Mouse (Mus musculus) liver, embryonic 15.5 days (tissue): ENCODE results near the gene Flad1. TPM values are rescaled to one million over a fixed set of nuclear protein-coding genes. Genes with fewer than 3 reads are reported as not detected.

ENCODE experiments used
- ATAC-seq: fragments of 200-750 bp; cut with Nextera tagmentation; 2 replicates; pipeline ENCODE4 v1.8.0; 2017; ENCODE audit warnings: moderate number of reproducible peaks, mild to moderate bottlenecking, moderate library complexity; ENCODE audit not compliant: insufficient read depth
- H3K27ac ChIP-seq: fragments of 300-500 bp; sonication (generic); replicated peaks from 2 replicates; pipeline ENCODE4 v1.5.1; 2015; ENCODE audit warnings: mild to moderate bottlenecking, inconsistent platforms
- H3K27me3 ChIP-seq: fragments of 300-500 bp; sonication (generic); 2 replicates; pipeline ENCODE4 v1.6.1; 2015; ENCODE audit warnings: mild to moderate bottlenecking, inconsistent platforms
- H3K36me3 ChIP-seq: fragments of 300-500 bp; sonication (generic); replicated peaks from 2 replicates; pipeline ENCODE4 v1.6.1; 2015; ENCODE audit warnings: moderate library complexity, mild to moderate bottlenecking, inconsistent platforms
- H3K4me1 ChIP-seq: fragments of 300-500 bp; sonication (generic); replicated peaks from 2 replicates; pipeline ENCODE4 v1.6.1; 2015; ENCODE audit warnings: inconsistent platforms
- H3K4me2 ChIP-seq: fragments of 300-500 bp; sonication (generic); 2 replicates; pipeline ENCODE4 v1.6.1; 2015; ENCODE audit warnings: moderate library complexity, mild to moderate bottlenecking, inconsistent platforms
- H3K4me3 ChIP-seq: fragments of 300-500 bp; sonication (generic); replicated peaks from 2 replicates; pipeline ENCODE4 v1.5.1; 2015; ENCODE audit warnings: mild to moderate bottlenecking, inconsistent platforms
- H3K9ac ChIP-seq: fragments of 300-500 bp; sonication (generic); 2 replicates; pipeline ENCODE4 v1.6.1; 2015; ENCODE audit warnings: moderate library complexity, mild to moderate bottlenecking, inconsistent platforms
- H3K9me3 ChIP-seq: fragments of 300-500 bp; sonication (generic); replicated peaks from 2 replicates; pipeline ENCODE4 v1.6.1; 2016; ENCODE audit warnings: inconsistent platforms
- WGBS: fragments of 180-500 bp; shearing (Covaris S2); methylation state at CpG from one replicate; pipeline ENCODE4 v1.1.7; 2015; ENCODE audit warnings: mixed read lengths; ENCODE audit not compliant: insufficient replicate concordance; 5-methylcytosine and 5-hydroxymethylcytosine counted together
- polyA plus RNA-seq: library from polyadenylated mRNA; unstranded; fragments of >200 nt; fragmentation: Nextera tagmentation; extraction: Ambion mirVana; gene quantifications from 2 replicates; pipeline ENCODE4 v1.2.1, GENCODE M21; 2015

Gene Flad1
- polyA plus RNA-seq, 1 experiment from 2014 or later: 14.3 TPM

GRCm38 (mm10) chr3:89380291-89380690, 31.4 kb downstream of the Flad1 start:
- Histone ChIP-seq H3K9ac (no peak overlapping the region), H3K27ac (no peak overlapping the region), H3K4me2 (no peak overlapping the region), H3K36me3 (peaks cover 21% of the 10 kb centered on the region), H3K27me3 (no peaks in the 10 kb centered on the region), H3K9me3 (no peaks in the 10 kb centered on the region), H3K4me3 (no peak overlapping the region), H3K4me1 (peaks cover 21% of the 10 kb centered on the region)
- ATAC-seq: no peak
- WGBS: 82% methylated on average over 14 of the region's 14 CpGs

DNA sequence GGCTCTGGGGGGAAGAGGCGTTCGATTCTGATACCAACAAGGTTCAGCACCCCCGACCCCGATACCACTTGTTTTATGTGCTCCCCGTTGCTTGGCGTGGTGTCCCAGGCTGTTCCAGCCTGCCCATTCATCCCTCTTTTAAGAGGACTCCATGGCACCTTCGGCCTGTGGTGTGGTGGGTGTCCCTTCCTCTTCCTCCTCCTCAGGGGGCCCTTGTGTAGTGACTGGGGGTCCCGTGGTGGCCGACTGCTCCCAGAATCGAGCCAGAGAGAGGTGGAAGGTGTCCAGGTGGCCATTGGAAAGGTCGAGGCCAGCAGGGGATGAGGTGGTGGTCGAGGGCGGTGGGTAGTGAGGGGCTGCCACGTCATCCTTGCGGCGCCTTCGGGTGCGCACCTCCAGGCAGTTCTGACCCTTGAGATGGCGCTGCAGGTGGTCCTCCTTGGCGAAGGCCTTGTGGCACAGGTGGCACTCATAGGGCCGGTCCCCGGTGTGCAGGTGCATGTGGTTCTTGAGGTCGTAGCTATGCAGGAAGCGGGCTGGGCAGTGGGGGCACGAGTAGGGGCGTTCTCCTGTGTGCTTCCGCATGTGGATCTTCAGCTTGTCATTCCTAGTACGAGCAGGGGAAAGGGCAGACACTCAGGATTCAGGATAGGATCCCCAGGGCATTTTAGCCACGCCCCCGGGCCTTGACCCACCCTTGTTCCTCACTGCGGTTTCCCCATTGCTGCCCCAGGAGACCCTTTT, 32.1 kb downstream of the Flad1 start:
- no peaks in the 10 kb centered on the region for H3K9me3 ChIP-seq
- 70% methylated on average over 31 of the region's 31 CpGs for WGBS
- no peaks in the 10 kb centered on the region for H3K27me3 ChIP-seq
- H3K9ac ChIP-seq: no peak overlapping the region
- H3K36me3 ChIP-seq: peaks cover 21% of the 10 kb centered on the region
- ATAC-seq: no peak
- no peak overlapping the region for H3K27ac ChIP-seq
- H3K4me3 ChIP-seq: no peak overlapping the region
- no peak overlapping the region for H3K4me2 ChIP-seq
- H3K4me1 ChIP-seq: peaks cover 21% of the 10 kb centered on the region

DNA sequence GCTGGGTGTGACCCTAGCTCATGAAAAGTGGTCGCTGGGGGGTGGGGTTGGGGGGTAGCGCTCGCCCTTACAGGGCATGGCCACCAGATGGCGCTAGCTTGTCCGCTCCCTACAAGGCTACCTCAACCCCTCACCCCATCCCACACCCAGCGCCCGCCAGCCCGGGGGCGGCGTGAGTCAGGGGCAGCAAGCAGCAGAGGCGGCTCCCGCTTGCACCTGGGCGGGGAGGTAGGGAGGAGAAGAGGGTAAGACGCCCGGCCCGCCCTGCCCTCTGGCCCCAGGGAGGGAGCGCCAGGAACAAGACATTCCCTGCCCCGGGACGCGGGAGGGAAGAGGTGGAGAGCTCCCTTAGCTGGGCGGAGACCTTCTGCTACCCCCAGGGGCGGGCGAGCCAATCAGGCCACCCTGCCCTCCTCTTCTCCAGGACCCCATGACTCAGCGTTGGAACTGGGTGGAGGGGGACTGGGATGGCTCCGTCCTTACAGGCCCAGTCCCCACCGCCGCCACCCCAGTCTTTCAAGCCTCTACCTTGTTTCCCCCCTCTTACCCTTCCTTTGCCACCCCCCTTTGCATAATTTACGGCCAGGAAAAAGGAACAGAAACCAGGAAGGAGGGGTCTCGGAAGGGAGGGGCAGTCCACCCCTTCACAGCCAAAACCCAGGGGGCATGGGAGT, 33.1 kb downstream of the Flad1 start:
- Histone ChIP-seq H3K9ac (peak overlapping the region; percentile 39; the same call in 1 of the 2 replicates), H3K4me2 (peak overlapping the region; percentile 70), H3K4me1 (peaks cover 26% of the 10 kb centered on the region), H3K27me3 (no peaks in the 10 kb centered on the region), H3K27ac (peak overlapping the region; percentile 24; the same call in 1 of the 2 replicates), H3K9me3 (no peaks in the 10 kb centered on the region), H3K4me3 (peak overlapping the region; percentile 44), H3K36me3 (peaks cover 21% of the 10 kb centered on the region)
- 5% methylated on average over 29 of the region's 29 CpGs for WGBS
- ATAC-seq: peak; percentile 58

DNA sequence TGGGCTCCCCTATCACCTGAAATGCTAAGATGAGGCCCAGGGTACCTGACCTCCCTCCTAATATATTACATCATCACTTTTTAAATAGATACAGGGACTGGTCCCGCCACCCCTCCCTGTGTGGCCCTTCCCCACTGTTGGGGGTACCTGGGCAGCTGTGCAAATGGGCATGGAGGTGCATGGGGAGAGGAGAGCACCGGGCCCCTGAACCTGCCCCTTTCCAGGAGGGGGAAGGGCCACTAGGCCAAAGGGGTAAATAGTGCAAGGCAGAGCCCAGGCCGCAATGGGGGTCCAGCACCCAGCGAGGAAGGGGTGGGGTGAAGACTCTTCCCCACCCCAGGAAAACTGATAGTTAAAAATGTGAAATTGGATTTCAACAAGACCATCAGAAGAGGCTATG, 33.8 kb downstream of the Flad1 start:
- ATAC-seq: no peak
- Histone ChIP-seq H3K27me3 (no peaks in the 10 kb centered on the region), H3K36me3 (peaks cover 21% of the 10 kb centered on the region), H3K9me3 (no peaks in the 10 kb centered on the region), H3K4me1 (peaks cover 26% of the 10 kb centered on the region), H3K4me2 (no peak overlapping the region), H3K4me3 (no peak overlapping the region), H3K9ac (no peak overlapping the region), H3K27ac (no peak overlapping the region)
- WGBS: 73% methylated on average over 4 of the region's 4 CpGs

DNA sequence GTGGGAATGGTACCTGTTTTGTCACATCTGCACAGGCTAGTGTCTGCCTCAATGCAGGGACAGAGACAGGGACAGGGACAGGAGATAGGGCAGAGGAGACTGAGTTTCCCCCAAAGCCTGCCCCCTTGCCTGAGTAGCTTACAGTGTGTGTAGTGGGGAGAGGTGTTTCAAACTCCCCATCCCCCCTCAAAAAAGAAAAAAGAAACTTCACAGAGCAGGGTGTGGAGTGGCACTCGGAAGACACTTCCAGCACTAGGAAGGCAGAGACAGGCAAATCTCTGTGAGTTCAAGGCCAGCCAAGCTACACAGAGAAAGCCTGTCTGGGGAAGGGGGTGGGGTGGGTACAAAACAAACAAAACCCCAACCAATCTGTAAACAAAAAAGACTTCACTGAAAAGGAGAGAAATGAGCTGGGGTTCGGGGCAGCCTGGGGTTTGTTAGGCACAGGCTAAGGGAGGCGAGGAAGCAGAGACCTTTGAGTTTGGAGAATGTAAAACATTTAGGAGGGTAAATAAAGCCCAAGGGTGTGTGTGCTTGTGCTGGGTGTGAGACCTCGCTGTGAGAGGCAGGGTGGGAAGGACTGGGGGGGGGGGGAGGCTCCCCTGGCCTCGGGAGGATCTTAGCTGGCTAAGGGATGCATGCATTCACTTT, 38.0 kb downstream of the Flad1 start:
- 33% methylated on average over 5 of the region's 5 CpGs for WGBS
- H3K4me1 ChIP-seq: peaks cover 23% of the 10 kb centered on the region
- H3K9ac ChIP-seq: no peak overlapping the region
- H3K27me3 ChIP-seq: no peaks in the 10 kb centered on the region
- no peaks in the 10 kb centered on the region for H3K9me3 ChIP-seq
- H3K4me2 ChIP-seq: no peak overlapping the region
- ATAC-seq: no peak
- H3K36me3 ChIP-seq: 0 out of 2 replicates have a peak, but pooled peaks cover 4% of the 10 kb centered on the region
- no peak overlapping the region for H3K27ac ChIP-seq
- H3K4me3 ChIP-seq: no peak overlapping the region

GRCm38 (mm10) chr3:89367338-89367737, 44.3 kb downstream of the Flad1 start:
- Histone ChIP-seq H3K4me2 (no peak overlapping the region), H3K27ac (no peak overlapping the region), H3K9ac (no peak overlapping the region), H3K36me3 (no peaks in the 10 kb centered on the region), H3K27me3 (peaks cover 5% of the 10 kb centered on the region), H3K4me1 (no peaks in the 10 kb centered on the region), H3K9me3 (no peaks in the 10 kb centered on the region), H3K4me3 (no peak overlapping the region)
- 59% methylated on average over 11 of the region's 11 CpGs for WGBS
- no peak for ATAC-seq

GRCm38 (mm10) chr3:89365486-89366414, 45.9 kb downstream of the Flad1 start:
- Histone ChIP-seq H3K9me3 (no peaks in the 10 kb centered on the region), H3K4me1 (no peaks in the 10 kb centered on the region), H3K36me3 (no peaks in the 10 kb centered on the region), H3K27me3 (peaks cover 5% of the 10 kb centered on the region), H3K4me2 (no peak overlapping the region), H3K27ac (no peak overlapping the region), H3K9ac (no peak overlapping the region), H3K4me3 (no peak overlapping the region)
- ATAC-seq: no peak
- 58% methylated on average over 20 of the region's 20 CpGs for WGBS

GRCm38 (mm10) chr3:89365153-89365485, 46.6 kb downstream of the Flad1 start, which contains the start of gene Dcst1:
Gene Dcst1, minus strand, starts transcription at chr3:89365253.
- Histone ChIP-seq H3K4me2 (no peak within 1 kb of the TSS), H3K9ac (no peak within 1 kb of the TSS)
- 77% methylated on average over 11 of the region's 11 CpGs for WGBS

GRCm38 (mm10) chr3:89364631-89365030, 47.0 kb downstream of the Flad1 start:
- ATAC-seq: no peak
- H3K9ac ChIP-seq: no peak overlapping the region
- H3K4me1 ChIP-seq: no peaks in the 10 kb centered on the region
- H3K27ac ChIP-seq: no peak overlapping the region
- no peak overlapping the region for H3K4me2 ChIP-seq
- H3K27me3 ChIP-seq: peaks cover 5% of the 10 kb centered on the region
- no peaks in the 10 kb centered on the region for H3K9me3 ChIP-seq
- WGBS: 67% methylated on average over 8 of the region's 8 CpGs
- no peaks in the 10 kb centered on the region for H3K36me3 ChIP-seq
- H3K4me3 ChIP-seq: no peak overlapping the region

More at GRCm38 (mm10) chr3:89365153-89365485, 46.6 kb downstream of the Flad1 start, which contains the start of gene Dcst1:
- Histone ChIP-seq H3K27me3 (peaks cover 5% of the 10 kb centered on the region), H3K27ac (no peak within 1 kb of the TSS), H3K4me3 (no peak within 1 kb of the TSS), H3K4me1 (no peaks in the 10 kb centered on the region), H3K9me3 (no peaks in the 10 kb centered on the region), H3K36me3 (no peaks in the 10 kb centered on the region)
- ATAC-seq: no peak

DNA sequence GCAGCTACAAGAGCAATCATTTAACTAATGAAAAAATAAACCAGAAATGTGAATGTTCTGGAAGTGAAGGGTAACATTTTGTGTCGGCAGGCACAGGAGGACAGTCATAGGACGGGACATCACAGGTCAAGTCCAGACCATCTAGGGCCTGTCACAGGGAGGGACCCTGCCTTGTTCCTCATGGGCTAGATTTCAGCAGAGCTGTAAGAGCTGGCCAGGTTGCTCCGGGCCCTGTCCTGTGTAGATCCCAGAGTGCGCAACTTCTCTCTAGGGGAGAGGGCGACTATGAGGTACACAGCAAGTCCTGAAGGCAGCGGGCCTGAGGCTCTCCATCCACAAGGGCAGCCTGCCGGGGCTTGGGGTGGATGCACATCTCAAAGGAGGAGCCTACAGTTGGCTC, 50.0 kb downstream of the Flad1 start, which contains the start of gene Dcst2:
Gene Dcst2, plus strand, starts transcription at position 301 of the 400 bp plus-strand sequence.
- 69% methylated on average over 7 of the region's 7 CpGs for WGBS
- ATAC-seq: no peak
- H3K4me1 ChIP-seq: no peaks in the 10 kb centered on the region
- H3K9me3 ChIP-seq: no peaks in the 10 kb centered on the region
- H3K27ac ChIP-seq: no peak within 1 kb of the TSS
- H3K9ac ChIP-seq: no peak within 1 kb of the TSS
- no peak within 1 kb of the TSS for H3K4me3 ChIP-seq
- H3K27me3 ChIP-seq: peaks cover 2% of the 10 kb centered on the region
- H3K36me3 ChIP-seq: no peaks in the 10 kb centered on the region
- no peak within 1 kb of the TSS for H3K4me2 ChIP-seq
